Mouse (Mus musculus) hindbrain, embryonic 10.5 days (tissue): ENCODE measurements around the gene Mrpl52. TPM values are rescaled to one million over a fixed set of nuclear protein-coding genes. Genes with fewer than 3 reads are reported as not detected.

Experiments
- DNase-seq: peaks from one replicate; pipeline ENCODE4 v3.0.0-alpha.2; 2017; ENCODE audit warnings: low spot score
- H3K27ac ChIP-seq: fragments of 300-500 bp; sonication (generic); 2 replicates; pipeline ENCODE4 v1.5.1; 2016; ENCODE audit warnings: mild to moderate bottlenecking, moderate library complexity
- H3K27me3 ChIP-seq: fragments of 300-500 bp; sonication (generic); 2 replicates; pipeline ENCODE4 v1.6.1; 2016; ENCODE audit warnings: mild to moderate bottlenecking; ENCODE audit not compliant: poor library complexity, insufficient read depth, severe bottlenecking
- H3K36me3 ChIP-seq: fragments of 300-500 bp; sonication (generic); 2 replicates; pipeline ENCODE4 v1.6.1; 2016; ENCODE audit warnings: mild to moderate bottlenecking, moderate library complexity
- H3K4me1 ChIP-seq: fragments of 300-500 bp; sonication (generic); replicated peaks from 2 replicates; pipeline ENCODE4 v1.6.1; 2016; ENCODE audit warnings: mild to moderate bottlenecking
- H3K4me3 ChIP-seq: fragments of 300-500 bp; sonication (generic); 2 replicates; pipeline ENCODE4 v1.5.1; 2016; ENCODE audit warnings: mild to moderate bottlenecking, moderate library complexity
- H3K9me3 ChIP-seq: fragments of 300-500 bp; sonication (generic); 2 replicates; pipeline ENCODE4 v1.6.1; 2016; ENCODE audit warnings: mild to moderate bottlenecking, moderate library complexity
- WGBS: fragments of 180-500 bp; shearing (Covaris S2); methylation state at CpG from one replicate; pipeline ENCODE4 v1.1.7; 2016; 5-methylcytosine and 5-hydroxymethylcytosine counted together
- polyA plus RNA-seq: library from polyadenylated mRNA; unstranded; fragments of >200 nt; fragmentation: Nextera tagmentation; extraction: Ambion mirVana; gene quantifications from 2 replicates; pipeline ENCODE4 v1.2.1, GENCODE M21; 2016

Mrpl52 gene
- polyA plus RNA-seq, 1 experiment from 2014 or later: 224 TPM

- H3K36me3 ChIP-seq: no peaks in the 10 kb centered on the region
- H3K27ac ChIP-seq: no peak overlapping the region
- peaks cover 55% of the 10 kb centered on the region for H3K27me3 ChIP-seq
- no peak for DNase-seq
- no peak overlapping the region for H3K4me3 ChIP-seq
- no peaks in the 10 kb centered on the region for H3K9me3 ChIP-seq
- H3K4me1 ChIP-seq: peaks cover 45% of the 10 kb centered on the region
- 7% methylated on average over 13 of the region's 13 CpGs for WGBS
Measured at GRCm38 (mm10) chr14:54415241-54416020, 11.3 kb upstream of the Mrpl52 start.

DNA sequence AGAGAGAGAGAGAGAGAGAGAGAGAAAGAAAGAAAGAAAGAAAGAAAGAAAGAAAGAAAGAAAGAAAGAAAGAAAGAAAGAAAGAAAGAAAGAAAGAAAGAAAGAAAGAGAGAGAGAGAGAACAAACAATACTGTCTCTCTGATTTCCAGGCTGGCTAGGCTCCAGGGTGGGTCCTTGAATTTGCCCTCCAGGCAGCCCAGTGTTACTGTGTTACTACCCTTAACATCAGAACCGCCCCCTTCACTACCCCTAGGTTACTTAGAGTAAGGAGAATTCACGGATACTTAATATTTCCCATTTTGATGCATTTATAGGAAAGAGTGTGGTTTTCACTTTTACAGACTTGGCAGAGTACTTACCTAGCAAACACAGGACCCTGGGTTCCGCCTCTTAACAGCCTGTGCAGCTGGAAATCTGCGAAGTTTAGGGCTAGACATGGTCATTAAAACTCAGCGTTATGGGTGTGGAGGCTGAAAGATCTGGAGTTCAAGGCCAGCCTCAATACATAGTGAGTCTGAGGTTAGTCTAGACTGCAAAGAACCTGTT, 10.4 kb upstream of the Mrpl52 start:
- H3K4me3 ChIP-seq: no peak overlapping the region
- no peak for DNase-seq
- H3K4me1 ChIP-seq: peaks cover 39% of the 10 kb centered on the region
- H3K27ac ChIP-seq: no peak overlapping the region
- no peaks in the 10 kb centered on the region for H3K9me3 ChIP-seq
- 18% methylated on average over 5 of the region's 5 CpGs for WGBS
- no peaks in the 10 kb centered on the region for H3K36me3 ChIP-seq
- peaks cover 55% of the 10 kb centered on the region for H3K27me3 ChIP-seq

DNA sequence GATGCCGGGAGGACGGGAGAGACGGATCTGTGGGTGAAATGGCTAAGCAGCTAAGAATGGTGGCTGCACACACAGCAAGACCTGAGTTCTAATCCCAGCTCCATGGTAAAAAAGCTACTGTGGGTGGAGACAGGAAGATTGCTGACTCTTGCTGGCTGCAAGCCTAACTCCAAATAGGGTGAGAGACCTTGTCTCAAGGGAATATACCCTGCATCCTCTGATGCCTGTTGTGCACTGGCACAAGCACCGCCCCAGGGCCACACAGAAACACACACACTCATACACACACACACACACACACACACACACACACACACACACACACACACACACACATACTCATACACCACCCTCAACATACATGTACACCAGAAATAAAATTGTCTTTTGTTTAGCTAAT, 9.9 kb upstream of the Mrpl52 start:
- Histone ChIP-seq H3K4me1 (peaks cover 39% of the 10 kb centered on the region), H3K27me3 (peaks cover 55% of the 10 kb centered on the region), H3K4me3 (no peak overlapping the region), H3K27ac (no peak overlapping the region), H3K9me3 (no peaks in the 10 kb centered on the region), H3K36me3 (no peaks in the 10 kb centered on the region)
- no peak for DNase-seq
- 49% methylated on average over 4 of the region's 4 CpGs for WGBS

- peaks cover 39% of the 10 kb centered on the region for H3K4me1 ChIP-seq
- WGBS: 2% methylated on average over 19 of the region's 19 CpGs
- peaks cover 55% of the 10 kb centered on the region for H3K27me3 ChIP-seq
- H3K4me3 ChIP-seq: peak within 1 kb of the TSS; percentile 34
- H3K27ac ChIP-seq: peak within 1 kb of the TSS; percentile 45; the same call in 1 of the 2 replicates
- H3K36me3 ChIP-seq: no peaks in the 10 kb centered on the region
- DNase-seq: peak; percentile 45
- no peaks in the 10 kb centered on the region for H3K9me3 ChIP-seq
Measured at GRCm38 (mm10) chr14:54417623-54418081, 9.1 kb upstream of the Mrpl52 start, which contains the start of gene Slc7a7. Gene Slc7a7 (minus strand): TSS chr14:54417780.

DNA sequence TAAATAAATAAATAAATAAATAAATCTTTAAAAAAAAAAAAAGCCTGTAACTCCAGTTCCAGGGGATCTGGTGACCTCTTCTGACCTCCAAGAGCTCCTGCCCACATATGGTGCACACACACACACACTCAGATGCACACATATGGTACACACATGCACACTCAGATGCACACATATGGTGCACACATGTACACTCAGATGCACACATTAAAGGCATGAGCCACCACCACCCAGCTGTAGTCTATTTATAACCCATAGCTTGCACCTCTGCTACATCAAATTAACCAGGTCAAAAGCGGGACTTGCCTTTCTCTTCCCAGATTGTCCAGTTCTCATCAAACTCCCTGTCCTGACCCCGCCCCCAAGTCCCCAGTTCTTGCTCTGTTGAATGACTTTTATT, 5.7 kb upstream of the Mrpl52 start:
- WGBS: 85% methylated on average over 2 of the region's 2 CpGs
- Histone ChIP-seq H3K36me3 (no peaks in the 10 kb centered on the region), H3K27me3 (peaks cover 24% of the 10 kb centered on the region), H3K9me3 (no peaks in the 10 kb centered on the region), H3K27ac (no peak overlapping the region), H3K4me3 (no peak overlapping the region), H3K4me1 (peaks cover 18% of the 10 kb centered on the region)
- DNase-seq: no peak

DNA sequence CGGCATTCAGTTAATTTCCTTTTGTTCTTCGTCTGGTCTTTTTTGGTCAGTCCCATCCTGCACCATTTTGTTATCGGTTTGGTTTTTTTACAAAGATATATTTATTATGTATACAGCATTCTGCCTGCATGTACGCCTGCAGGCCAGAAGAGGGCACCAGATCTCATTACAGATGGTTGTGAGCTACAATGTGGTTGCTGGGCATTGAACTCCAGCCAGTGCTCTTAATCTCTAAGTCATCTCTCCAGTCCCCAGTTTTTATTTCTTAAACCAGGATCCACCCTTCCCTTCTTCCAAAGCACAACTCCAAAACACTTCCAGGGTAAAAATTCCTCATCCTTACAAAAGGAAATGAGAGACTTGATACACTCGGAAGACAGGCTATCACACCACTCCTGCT, 3.3 kb upstream of the Mrpl52 start:
- Histone ChIP-seq H3K4me3 (no peak overlapping the region), H3K4me1 (peaks cover 20% of the 10 kb centered on the region), H3K27ac (no peak overlapping the region), H3K9me3 (no peaks in the 10 kb centered on the region), H3K36me3 (peaks cover 3% of the 10 kb centered on the region; the same call in 1 of the 2 replicates), H3K27me3 (0 out of 2 replicates have a peak, but pooled peaks cover 5% of the 10 kb centered on the region)
- DNase-seq: no peak
- 58% methylated on average over 5 of the region's 5 CpGs for WGBS

DNA sequence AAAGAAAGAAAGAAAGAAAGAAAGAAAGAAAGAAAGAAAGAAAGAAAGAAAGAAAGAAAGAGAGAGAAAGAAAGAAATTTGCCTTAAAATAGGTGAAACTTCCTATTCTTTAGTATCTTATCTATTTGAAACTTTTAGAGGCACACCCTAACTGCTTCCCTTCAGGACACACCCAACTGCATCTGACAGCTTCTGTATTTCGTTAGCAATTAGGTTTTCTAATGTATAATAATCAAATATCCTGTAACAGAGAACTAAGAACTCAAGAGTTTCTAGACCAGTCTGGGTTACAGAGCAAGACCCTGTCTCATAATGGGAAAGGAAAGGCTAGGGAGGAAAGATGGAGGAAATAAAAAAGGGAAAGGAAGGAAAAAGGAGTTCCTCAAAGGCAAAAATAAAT, 2.1 kb upstream of the Mrpl52 start:
- Histone ChIP-seq H3K27me3 (no peaks in the 10 kb centered on the region), H3K4me1 (peaks cover 24% of the 10 kb centered on the region), H3K36me3 (peaks cover 15% of the 10 kb centered on the region), H3K9me3 (no peaks in the 10 kb centered on the region), H3K27ac (no peak overlapping the region), H3K4me3 (no peak overlapping the region)
- 90% methylated on average over 1 of the region's 1 CpGs for WGBS
- DNase-seq: no peak

DNA sequence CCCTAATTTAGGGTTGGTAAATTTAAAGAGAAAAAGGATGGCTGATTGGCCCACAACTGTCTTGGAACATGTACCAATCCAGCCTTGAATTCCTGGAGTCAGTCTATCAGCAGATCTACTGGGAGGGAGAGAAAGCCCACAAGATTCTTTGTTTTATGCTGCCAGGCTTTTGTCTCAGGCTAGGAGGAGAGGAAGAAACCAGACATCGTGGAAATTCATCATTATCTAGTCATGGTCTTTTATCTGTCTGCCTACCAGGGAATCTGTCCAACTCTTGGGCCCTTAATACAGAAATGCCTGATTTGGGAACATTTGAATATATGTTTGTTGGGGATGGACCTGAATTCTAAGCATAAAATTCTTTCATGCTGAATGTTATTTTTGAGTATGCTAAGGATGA, 1.2 kb upstream of the Mrpl52 start:
- 84% methylated on average over 1 of the region's 1 CpGs for WGBS
- peak overlapping the region; percentile 71; the same call in 1 of the 2 replicates for H3K4me3 ChIP-seq
- DNase-seq: no peak

DNA sequence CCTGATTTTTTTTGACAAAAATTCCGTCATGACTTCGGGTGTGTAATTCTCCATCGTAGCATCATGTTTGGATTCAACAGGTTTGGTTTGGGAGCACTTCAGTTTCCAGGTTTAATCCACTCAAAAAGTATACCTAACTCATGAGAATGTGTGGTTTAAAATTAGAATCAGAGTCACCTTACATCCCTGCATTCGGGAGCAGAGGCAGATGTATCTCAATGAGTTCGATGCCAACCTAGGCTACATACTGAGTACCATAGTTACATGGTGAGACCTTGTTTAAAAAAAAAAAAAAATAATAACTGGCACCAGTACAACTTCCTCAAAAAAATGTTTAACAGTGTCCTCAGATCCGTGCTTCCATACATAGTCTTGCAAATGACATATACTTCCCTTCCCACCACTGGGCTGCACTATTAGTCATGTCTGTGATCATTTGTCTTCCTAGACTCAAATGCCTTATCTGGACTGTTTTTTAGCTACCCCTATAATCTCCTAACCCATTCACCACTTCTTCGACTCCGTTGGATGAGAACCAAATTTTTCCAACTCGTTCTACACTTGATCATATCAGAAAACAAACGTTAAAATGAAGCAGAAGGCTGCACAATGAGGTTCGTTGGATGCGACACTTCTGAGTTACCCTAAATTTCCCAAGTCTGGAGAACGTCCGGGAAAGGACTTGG, 563 bp upstream of the Mrpl52 start:
- peak overlapping the region; percentile 94 for H3K27ac ChIP-seq

More for the DNA sequence above, 1.2 kb upstream of the Mrpl52 start:
- Histone ChIP-seq H3K36me3 (peaks cover 19% of the 10 kb centered on the region), H3K27ac (no peak overlapping the region), H3K4me1 (peaks cover 33% of the 10 kb centered on the region), H3K27me3 (no peaks in the 10 kb centered on the region), H3K9me3 (no peaks in the 10 kb centered on the region)

DNA sequence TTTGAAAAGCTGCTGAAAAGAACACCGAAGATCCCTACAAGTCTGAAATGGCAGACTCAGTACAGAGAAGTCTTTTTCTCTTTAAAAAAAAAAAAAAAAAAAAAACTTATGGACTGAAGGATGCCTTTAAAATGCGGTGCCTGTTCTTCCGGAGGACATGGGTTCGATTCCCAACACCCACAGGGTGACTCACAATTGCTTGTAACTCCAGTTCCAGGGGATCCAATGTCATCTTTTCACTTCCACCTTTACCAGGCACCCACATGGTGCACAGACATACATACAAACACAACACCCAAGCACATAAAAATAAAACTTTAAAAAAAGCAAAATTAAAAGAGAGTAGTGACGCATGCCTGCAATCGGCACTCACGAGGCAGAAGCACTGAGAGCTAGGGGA, 987 bp downstream of the Mrpl52 start:
- 93% methylated on average over 7 of the region's 7 CpGs for WGBS
- Histone ChIP-seq H3K4me3 (peak overlapping the region; percentile 71), H3K27ac (no peak overlapping the region), H3K36me3 (peaks cover 19% of the 10 kb centered on the region), H3K27me3 (peaks cover 2% of the 10 kb centered on the region), H3K4me1 (peaks cover 54% of the 10 kb centered on the region), H3K9me3 (no peaks in the 10 kb centered on the region)
- no peak for DNase-seq

More for the DNA sequence above, 563 bp upstream of the Mrpl52 start:
- peaks cover 39% of the 10 kb centered on the region for H3K4me1 ChIP-seq
- 35% methylated on average over 14 of the region's 14 CpGs for WGBS
- H3K4me3 ChIP-seq: peak overlapping the region; percentile 71
- no peak for DNase-seq
- H3K9me3 ChIP-seq: no peaks in the 10 kb centered on the region
- H3K27me3 ChIP-seq: no peaks in the 10 kb centered on the region
- H3K36me3 ChIP-seq: peaks cover 19% of the 10 kb centered on the region

- H3K4me1 ChIP-seq: peaks cover 62% of the 10 kb centered on the region
- WGBS: 93% methylated on average over 5 of the region's 5 CpGs
- DNase-seq: no peak
- H3K36me3 ChIP-seq: peaks cover 19% of the 10 kb centered on the region
- H3K4me3 ChIP-seq: no peak overlapping the region
- no peaks in the 10 kb centered on the region for H3K9me3 ChIP-seq
- no peak overlapping the region for H3K27ac ChIP-seq
- peaks cover 9% of the 10 kb centered on the region for H3K27me3 ChIP-seq
Measured at GRCm38 (mm10) chr14:54428421-54428820, 1.7 kb downstream of the Mrpl52 start.

- peak overlapping the region; percentile 78; the same call in 1 of the 2 replicates for H3K4me3 ChIP-seq
Measured at GRCm38 (mm10) chr14:54429332-54430093, 2.8 kb downstream of the Mrpl52 start.

More at GRCm38 (mm10) chr14:54429332-54430093, 2.8 kb downstream of the Mrpl52 start:
- Histone ChIP-seq H3K9me3 (no peaks in the 10 kb centered on the region), H3K36me3 (peaks cover 22% of the 10 kb centered on the region), H3K4me1 (peaks cover 73% of the 10 kb centered on the region), H3K27me3 (peaks cover 9% of the 10 kb centered on the region), H3K27ac (peak overlapping the region; percentile 98)
- WGBS: 73% methylated on average over 7 of the region's 7 CpGs
- no peak for DNase-seq
